Mouse (Mus musculus) lung, postnatal 4 days (tissue): ENCODE measurements around the gene Cluh.

Experiments used
- DNase-seq, 2 experiments: peaks; one replicate each; pipeline ENCODE4 v3.0.0; 2021

Cluh gene

DNA sequence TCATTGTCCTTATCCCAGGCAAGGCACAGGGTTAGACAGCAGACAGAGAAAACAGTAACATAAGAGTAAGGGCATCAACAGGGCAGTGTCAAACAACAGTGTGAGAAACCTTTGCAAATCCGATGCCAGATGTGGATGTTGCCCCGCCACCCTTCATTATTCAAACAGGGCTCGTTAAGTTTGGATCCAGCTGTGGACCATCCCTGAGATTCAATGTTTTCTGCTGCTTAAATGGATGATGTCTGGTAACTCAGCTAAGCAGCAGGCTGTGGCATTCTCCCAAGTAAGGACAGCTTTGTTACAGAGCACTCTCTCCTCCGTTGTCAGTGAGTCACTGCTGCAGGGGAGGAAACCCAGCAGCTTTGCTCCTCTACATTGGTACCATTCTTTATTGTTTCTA, 25.9 kb downstream of the Cluh start:
- no peak for DNase-seq

DNA sequence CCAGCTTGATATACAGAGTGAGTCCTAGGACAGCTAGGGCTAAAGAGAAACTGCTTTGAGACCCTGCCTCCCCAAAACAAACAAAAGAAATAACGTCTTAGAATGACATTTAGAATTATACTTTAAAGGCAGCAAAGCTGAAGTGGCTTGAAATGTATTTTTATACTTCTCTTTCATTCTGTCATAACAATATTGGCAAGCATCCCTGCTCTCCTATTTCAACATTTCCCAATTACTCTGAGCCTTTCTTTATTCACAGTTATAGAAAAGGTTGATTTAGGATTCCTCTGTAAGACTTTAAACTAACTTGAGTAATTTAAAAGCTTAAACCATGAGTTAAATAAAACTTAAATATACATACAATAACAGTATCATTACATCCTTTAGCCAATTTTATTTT, 42.9 kb downstream of the Cluh start:
- DNase-seq = no peak

DNA sequence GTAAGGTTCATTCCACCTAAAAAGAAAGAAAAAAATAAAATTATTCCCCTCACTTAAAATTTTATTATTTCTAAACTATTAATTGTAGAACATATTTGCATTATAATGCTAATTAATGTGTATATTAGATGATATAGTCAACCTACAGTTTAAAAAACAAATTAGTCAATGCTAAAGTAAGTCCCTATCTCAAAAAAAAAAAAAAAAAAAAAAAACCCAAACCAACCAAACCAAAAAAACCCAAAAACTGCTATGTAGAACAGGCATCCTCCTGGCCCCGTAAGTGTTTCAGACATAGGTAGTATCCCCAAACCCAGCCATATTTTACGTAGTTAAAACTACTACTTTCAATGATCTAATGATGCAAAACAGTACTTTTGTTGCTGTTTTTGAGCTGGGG, 50.2 kb downstream of the Cluh start:
- no peak for DNase-seq

DNA sequence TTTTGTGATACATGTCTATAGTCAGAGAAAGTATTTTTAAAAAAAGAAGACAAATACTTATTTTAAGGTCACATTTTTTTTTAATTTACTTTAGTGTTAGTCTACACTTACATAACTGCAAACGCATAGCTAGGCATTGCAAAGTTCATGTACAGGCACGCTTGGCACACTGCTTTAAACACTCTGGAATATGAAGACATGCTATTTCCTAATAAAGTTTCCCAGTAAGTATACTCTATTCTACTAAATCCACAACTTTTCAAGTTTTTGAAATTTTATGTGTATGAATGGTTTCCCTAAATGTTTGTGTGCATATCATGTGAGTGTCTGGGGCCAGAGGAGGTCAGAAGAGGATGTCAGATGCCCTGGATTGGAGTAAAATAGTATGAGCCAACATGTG, 54.8 kb downstream of the Cluh start:
- DNase-seq = no peak

DNA sequence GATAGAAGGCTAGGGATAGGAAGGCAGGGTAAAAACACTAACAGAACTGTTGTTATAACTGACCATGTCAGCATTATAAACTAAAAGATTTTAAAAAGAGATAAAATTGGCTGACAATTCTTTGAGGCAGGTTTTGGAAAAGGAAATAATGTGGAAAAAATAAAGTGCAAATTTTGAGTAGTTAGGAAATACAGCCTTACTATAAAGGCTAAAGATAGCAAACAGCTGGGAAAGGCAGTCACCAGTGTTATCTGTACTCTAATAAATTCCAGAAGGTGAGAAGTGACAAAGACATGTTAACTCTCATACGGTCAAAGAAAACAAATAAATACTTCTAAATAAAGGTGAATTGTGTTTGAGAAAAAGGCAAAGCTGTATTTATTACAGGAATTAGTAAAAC, 59.5 kb downstream of the Cluh start:
- DNase-seq = no peak

DNA sequence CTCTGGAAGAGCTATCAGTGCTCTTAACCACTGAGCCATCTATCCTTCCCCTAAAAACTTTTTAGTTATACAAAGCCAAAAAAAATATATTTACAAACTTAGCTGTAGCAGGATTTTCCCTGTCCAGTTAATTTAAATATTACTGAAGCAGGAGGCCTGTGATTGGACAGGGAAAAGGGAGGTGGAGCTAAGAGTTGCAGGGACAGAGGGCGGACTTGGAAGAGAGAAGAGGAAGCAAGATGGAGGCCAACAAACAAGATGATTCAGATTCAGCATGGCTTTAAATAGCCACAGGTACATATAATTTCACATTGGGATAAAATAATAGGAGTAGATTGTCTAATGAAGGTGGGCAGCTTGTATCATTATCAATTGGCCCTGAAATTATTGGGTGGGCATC, 61.4 kb downstream of the Cluh start:
- no peak for DNase-seq

DNA sequence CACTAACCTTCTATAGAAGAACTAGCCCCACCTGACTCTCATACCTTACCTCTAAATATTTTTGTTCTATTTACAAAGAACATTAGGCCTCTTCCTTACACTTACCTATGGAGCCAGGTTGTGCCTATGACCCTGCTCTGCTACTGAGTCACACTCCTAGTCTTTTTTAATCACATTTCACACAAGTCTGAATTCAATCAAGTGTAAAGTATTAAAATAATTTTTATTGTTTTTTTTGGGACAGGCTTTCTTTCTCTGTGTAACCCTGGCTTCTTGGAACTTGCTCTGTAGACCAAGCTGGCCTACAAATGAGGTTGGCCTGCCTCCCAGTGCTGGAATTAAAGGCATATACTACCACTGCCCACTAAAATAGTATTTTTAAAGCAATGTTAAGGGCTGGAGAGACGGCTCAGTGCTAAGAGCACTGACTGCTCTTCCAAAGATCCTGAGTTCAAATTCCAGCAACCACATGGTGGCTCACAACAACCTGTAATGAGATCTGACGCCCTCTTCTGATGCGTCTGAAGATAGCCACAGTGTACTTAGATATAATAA, 66.8 kb downstream of the Cluh start:
- no peak for DNase-seq
